Mouse (Mus musculus) heart, postnatal 14 days (tissue): ENCODE measurements at regions not wholly inside any gene's neighbourhood (a gene's known extent, or its start where the extent isn't known, plus 50 kb on each side); places are given as distances from the start of the nearest gene placed in this dataset.

Experiments used
- DNase-seq, 2 experiments: peaks; one replicate each; pipeline ENCODE4 v3.0.0; 2021 to 2022
- intact Hi-C: fragments of 180-260 bp; cut with DNase I; formaldehyde crosslinking; loops from one replicate; pipeline ENCODE4 v1.15.1; 2025

DNA sequence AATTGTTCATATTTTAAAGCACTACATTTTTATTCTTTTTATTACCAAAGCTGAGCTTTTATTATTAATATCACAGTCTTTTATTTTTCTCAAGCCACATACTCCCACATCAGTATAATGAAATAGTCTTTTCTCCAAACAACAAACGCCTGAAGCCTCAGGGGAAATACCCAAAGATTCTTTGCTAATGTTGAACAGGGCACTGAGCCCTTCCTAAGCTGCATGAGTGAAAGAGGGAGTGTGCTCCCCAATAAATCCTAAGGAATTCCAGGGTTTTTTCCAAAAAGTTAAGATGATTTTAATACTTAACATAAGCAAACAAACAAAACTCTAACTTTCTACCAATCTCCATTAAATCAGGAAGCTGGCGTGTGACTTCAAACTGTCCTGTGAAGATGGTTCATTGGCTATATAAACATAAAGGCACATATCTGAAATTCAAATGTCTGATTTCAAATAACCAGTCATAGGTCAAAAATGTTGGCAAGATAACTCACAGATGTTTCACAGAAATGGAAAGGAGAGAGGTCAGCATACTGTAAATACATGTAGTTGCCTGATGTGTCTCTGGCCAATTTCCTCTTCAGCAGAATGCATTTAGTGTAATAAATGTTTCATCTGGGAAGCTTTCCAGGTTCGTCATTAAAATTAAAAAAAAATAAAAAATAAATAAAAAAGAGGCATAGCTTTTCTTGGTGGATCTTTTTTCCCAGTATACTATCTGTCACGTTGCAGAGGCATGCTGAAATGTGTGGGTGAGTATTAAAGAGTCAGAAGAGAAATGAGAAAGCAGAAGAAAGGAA is 568.6 kb downstream of the Car8 start:
- DNase-seq = no peak
- intact Hi-C loops = no loop called here

DNA sequence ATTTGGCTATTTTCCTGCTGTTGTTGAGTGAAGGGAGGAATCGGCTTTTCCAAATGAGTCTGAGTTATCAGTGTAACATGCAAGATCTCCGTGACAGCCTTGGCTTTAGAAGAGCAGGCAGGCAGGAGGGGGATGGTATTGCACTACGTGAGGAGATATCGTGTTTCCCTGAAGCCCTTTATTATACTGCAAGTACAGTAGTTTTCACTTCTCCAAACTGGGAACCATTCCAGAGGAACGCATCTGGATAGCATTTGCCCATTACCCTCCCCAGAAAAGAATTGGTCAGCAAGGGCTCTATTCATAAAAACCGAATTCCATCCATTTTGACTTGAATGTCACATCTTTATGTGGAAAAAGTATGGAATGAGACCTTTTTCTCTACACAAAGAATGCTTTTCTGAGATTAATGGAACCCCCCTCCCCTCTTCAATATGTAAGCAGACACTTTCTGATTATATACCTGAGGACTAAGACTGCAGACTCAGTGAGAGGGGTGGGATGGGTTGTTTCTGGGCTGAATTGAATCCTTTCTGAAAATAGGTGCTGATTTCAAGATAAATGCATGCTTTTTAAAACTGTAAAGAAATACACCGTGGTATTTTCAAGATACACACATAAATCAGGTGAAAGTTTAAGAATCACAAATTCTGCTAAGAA is 571.8 kb downstream of the Car8 start:
- no peak for DNase-seq
- intact Hi-C loops = no loop called here

DNA sequence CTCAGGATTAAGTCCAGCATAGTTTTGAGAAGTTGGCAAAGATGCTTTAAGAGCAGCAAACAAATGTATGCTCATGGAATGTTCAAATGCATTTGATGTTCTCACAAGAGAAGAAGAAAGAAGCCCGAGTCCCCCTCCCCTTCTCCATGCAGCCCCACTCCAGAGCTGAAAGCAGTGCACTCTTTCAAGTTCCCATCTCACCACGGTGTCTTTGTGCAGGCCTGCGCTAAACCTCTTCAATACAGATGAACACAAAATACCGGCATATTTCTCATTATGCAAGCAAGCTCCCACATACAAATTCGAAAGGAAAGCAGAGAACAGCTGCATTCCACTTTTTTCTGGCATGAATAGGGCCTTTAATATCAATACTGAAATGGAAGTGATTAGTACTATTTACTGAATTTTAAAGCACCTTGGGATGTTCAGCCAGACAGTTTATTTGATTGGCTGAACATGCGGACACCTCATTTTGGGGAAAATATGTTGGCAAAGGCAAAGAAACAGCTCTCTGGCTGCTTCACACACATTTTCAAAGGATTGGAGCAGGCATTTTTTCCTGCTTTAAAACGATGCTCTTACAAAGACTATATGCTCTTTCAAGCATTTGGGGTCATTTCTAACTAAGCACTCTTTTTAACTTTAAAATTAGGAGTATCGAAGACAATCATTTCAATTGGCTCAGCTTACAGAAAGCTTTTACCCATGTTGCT is 595.8 kb downstream of the Car8 start:
- intact Hi-C loops = no loop called here

DNA sequence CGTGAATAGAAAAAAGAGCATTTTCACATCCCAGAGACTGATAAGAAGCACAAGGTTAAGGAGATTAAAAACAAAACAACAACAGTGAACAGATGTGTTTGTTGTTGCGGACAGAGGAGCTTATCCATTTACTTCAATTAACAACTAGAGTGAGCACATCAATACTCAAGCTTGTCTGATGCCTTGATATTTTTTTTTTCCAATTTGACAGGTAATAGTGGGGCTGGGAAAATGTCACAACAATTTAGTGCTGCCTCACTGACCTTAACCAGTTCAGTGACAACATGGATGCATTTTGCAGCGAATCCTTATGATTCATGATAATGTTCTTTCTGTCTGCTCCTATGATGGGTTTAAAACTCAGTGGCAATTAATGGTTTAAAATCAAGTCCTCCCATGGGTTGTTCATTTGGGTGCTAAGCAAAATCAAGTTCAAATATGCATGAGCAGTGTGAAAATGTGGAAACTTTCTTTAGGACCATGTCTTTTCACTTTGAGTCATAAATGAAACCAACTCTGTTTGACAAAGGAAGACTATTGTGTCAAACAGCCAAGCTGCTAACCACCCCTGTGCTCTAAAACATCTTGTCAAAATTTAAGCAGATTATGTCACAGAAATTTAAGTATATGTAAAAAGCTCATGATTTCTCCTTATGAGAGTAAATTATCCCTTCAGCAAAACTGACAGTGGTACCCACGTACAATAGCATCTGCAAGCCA is 641.0 kb downstream of the Car8 start:
- intact Hi-C loops = no loop called here
- no peak for DNase-seq

More for the DNA sequence above, 595.8 kb downstream of the Car8 start:
- no peak for DNase-seq

DNA sequence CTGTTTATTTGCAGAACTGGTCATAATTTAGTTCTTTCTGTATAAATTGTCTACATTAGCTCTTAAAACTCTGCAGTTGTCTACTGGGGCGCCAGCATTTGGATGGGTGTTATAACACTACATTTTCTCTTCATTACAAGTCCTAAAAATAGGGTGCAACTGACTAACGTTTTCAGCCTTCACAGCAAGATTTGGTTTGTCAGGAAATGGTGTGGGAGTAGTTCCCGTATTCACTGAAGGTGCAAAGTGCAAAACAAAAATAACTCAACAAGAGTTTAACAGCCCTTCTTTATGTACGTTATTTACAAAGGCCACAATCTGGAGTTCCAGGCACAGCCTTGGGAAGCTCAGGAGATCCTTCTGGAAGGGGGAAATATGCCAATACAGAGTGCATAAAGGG is 642.7 kb downstream of the Car8 start:
- intact Hi-C loops = no loop called here
- no peak for DNase-seq

DNA sequence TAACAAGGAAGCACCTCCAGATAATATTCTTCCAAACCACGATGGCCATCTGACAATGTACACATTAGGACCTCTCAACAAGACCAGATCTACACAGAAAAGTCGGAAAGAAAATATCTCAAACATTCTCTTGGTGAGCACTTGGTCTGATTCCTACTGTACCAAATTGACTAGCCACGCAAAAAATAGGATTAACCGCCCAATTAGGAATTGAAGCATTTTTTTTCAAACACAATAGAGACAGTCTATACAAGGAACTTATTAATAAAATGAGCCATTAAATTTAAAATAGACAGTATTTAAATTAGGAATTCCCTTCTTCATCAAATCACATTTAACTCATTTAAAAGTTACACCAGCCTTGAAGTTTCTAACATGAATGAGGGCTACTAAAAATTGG is 655.0 kb downstream of the Car8 start:
- no peak for DNase-seq
- intact Hi-C loops = no loop called here

DNA sequence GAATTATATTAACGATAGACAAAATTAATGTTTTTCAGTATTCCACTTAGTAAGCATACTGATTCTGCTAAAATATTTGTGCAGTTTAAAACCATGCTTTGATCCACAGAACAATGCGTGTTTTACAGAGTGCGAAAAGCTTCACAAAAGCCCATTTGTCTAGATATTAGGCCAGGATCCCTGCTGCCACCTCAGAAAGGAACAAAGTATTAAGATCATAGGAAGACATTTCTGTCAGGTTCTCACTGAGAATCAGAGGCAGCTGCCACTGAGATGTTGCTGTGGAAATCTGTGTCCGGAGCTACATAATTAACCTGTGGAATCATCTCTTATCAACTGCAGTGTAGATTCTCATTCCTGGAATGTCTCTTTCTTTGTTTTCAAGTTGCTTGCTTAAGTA is 656.9 kb downstream of the Car8 start:
- DNase-seq = no peak
- intact Hi-C loops = no loop called here

DNA sequence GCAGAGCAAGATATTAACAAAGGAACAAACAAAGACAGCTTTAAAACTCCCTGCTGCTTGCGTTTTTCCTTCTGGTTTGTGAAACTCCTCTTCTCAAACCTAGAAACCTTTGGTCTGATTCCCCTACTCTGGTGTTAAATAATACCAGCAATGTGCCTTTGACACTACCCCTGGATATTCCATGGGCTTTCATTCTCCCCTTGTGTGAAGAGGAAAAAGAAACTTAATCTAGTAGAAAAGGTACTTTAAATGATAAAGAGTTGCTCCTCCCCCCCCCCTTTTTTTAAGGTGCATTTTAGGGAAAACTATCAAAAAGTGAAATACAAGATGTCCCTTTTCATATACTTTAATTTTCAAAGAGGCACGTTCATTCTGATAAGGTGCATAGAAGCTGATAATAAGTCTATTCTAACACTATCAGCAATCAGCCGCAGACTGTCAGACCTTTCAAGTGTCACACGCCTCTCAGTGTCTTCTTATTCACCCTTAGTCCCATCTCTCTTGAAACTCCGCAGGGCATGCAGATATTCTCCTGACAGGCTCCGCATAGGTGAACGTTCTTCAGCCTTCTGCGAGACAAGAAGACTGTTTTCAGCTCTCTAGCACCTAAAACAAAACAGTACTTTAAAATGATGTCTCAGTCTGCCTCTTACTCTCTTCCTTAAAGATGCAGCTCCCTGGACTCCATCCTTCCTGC is 657.5 kb downstream of the Car8 start:
- intact Hi-C loops = no loop called here
- no peak for DNase-seq

DNA sequence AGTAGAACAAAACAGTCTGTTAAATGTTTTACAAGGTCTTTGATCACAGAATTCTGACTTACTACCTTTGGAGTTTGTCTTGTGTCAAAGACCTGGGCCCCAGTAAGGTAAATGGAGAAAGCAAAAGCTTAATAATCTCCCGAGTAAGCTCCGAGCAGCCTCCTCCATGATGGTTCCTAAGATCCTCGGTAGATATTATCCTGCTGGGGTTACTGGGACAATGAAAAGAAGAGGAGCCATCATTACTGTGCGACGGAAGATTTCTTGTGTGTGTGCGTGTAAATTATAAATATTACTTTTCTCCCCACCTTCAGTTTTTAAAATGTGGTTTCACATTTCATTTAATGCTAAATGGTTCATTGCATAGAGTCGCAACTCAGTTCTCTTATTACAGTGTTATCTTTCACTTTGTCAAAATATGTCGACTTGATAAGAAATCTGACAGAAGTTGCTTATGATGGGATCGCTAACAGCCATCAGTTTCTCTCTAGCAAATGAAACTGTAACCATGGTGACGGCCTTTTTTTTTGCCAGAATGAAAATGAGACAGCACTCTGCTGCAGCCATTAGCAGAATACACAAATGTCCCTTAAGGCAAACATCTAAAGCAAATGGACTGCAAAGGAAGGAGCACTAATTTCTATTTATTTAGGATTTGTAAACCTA is 658.2 kb downstream of the Car8 start:
- no peak for DNase-seq
- intact Hi-C loops = no loop called here

DNA sequence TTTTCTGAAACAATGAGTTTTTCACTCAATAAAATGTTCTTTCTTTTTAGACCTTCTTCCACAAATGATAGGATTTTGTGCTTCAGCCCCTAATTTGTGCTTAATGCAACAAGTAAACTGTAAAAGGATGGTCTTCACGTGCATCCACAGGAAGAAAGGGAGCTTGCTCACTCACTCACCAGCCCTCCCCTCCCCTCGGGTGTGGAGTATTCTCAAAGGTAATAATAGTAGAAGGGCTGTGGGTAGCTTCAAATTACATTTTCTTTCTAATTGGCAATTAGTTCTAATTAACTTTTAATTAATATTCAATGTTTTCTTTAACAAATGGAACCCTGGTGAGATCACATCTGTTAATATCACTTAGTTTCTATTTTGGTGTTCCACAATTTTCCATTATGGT is 664.8 kb downstream of the Car8 start:
- intact Hi-C loops = no loop called here
- DNase-seq = no peak

DNA sequence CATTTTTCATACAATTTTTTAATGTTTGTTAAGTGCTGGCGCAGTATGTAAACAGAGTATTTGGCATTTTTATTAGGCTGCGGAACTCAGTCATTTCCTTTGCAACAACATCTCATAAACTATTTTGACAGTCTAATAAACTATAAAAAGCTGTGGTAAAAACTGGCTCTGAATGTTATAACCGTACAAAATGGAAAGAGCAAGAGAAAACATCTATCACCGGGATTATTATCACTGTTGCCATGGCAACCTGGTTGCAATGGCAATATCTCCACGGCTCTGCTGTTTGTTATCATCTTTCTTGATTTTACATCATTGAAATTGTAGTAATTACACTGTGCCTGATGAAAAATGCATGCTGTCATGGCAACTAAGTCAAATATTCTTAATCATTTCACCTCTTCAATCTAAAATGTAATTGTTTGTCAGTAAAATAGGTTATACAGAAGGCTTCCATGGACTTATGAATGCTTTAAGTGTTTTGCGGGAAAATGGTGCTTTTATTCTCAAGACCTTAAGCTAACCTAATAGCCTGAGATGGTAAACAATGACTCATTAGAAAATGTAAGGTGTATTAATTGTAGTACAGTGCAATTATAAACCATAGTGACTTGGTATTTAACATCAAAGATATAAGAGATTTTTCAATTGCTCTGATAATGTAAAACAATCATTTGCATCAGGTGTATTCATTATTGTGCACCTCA is 671.0 kb downstream of the Car8 start:
- no peak for DNase-seq
- intact Hi-C loops = no loop called here

DNA sequence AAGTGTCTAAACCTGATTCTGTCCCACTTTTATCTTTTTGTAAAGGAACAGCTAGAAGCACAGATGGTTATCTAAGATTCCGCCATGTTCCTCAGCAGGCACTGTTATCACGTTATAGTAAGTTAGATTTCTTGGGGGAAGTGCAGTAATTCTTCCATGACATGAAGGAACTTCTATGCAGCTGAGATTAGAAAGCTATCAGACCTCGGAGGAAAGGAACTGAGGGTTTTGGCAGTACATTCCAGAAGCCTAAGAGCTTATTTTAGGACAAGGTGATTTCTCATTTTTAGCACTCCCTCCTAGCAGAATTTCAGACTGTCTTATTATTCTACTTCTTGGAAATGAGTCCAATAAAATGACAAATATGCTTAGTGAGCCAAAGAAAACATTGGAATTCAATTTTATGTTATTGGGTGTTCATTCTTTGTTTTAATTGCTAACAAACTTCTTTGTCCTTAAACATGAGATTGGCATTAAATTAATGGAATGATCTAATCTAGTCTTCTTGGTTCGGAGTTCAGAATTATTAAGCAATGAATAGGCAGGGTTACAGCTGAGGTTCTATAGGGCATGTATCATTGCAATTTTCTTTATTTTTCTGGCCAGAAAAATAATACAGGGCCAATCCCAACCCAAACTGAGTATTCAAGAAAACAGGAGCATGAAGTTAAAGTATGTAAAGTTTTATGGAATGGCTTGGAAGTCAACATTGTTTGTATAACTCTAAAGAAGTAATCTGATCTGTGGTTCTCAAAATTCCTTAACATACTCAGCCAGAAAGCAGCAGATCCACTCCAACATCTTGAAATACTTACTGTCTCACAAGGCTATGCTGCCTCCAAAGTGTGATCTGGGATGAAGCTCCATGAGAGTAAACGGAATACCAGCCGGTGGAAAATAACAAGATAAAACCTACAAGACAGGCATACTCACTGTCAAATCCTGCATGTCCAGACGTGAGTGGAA is 678.7 kb downstream of the Car8 start:
- intact Hi-C loops = no loop called here

DNA sequence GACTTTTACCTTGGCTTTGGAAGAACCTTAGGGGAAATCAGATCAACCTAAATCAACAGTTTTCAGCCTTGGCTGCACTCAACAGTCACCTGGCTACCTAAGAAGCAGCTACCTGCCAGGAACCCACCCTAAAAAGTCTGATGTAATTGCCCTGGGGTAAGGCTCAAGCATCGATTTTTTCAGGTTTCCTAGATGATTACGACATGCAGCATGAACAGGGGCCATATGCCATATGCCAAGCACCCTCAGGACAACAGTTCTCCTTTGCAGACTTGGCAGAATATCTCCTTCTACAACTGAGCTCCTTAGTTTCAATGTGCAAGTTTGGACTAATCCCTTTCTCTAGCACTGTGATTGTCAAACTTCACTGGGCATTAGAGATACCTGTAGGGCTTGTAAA is 680.1 kb downstream of the Car8 start:
- no peak for DNase-seq
- intact Hi-C loops = no loop called here

More for the DNA sequence above, 678.7 kb downstream of the Car8 start:
- no peak for DNase-seq

DNA sequence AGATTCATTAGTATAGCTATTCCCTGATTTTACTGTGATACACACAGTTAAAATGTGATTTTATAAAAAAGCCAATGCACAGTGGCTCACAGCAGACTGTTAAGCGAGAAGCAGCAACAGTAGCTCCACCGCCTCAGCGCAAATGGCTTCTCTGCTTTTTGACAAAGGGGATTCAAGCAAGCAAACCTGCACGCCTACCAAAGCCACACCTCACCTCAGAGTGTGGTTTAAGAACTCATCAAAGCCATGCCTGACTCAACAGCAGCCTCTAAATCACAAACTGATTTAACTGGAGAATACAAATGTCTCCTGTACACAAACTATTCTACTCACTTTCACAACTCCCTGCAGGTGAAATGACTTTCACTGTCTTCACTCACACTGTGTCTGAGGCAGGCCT is 704.5 kb downstream of the Car8 start:
- no peak for DNase-seq
- intact Hi-C loops = no loop called here

DNA sequence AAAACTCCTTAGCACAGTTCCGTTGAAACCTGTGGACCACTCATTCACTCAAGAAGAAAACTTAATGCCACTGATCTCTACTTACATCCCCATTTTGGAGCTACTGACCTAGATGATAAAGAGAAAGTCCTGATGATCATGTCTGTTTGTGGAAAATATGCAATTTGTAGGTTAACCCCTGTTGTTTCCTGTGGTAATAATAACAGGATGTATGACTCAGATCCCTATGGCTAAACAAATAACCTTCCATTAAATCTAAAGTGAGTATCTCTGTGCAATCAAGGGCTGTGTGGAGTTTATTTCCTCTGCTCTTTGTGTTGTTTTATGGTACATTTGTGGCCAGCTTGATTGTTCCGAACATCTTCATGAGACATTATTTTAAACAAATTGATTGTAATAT is 711.1 kb downstream of the Car8 start:
- intact Hi-C loops = no loop called here
- no peak for DNase-seq

DNA sequence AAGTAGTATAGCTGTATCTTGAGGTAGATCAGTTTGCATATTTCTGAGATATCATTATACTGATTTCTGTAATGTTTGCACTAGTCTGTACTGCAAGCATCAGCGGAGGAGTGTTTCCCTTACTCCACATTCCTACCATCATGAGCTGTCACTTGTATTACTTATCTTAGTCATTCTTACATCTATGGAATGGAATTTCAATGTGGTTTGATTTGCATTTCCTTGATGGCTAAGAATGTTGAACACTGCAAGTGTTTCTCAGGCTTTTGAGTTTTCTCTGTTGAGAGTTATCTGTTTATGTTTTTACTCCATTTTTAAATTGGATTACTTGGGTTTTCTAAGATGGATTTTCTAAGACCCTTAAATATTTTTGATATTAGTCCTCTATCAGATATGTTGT is 725.8 kb downstream of the Car8 start:
- no peak for DNase-seq
- intact Hi-C loops = no loop called here

DNA sequence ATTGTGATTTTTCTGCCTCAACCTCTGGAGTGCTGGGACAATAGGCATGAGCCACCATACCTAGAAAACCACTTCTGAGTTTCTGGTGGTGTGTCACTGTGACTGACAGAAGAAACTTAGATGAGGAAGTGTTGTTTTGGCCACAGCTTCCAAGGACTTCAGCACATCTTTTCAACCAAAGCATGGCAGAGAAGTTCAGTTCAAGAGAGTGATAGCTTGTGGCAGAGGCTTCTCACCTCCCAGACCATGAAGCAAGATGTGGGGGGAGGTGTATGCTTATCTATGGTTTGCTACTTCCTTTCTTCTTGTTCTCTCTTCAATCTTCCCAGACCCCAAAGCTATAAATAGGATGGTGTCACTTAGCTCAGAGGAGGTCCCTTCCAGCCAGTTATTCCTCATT is 753.3 kb downstream of the Car8 start:
- intact Hi-C loops = no loop called here
- no peak for DNase-seq

DNA sequence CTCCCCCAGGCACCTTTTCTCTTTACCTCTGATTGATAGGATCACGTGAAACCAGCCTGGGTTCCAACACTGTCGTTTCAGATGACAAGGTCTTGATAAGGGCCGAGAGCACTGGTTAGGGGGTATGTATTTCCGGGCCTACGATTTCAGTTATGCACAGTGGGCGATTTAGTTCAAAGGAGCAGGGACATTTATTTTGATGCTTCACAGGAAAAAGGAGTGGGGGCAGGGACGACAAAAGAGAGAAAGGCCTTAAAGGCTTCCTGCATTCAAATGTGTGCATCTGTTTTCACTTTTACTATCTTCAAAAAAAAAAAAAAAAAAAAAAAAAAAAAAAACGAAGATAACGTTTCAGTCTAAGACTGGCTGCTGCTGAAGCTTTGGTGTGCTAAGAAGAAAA is 783.7 kb downstream of the Car8 start:
- DNase-seq = peak in 1 of 2 experiments; percentile 1

More for the DNA sequence above, 783.7 kb downstream of the Car8 start:
- intact Hi-C loops = no loop called here
